Mouse (Mus musculus): Measurements from ENCODE around the gene Cxcl1. TPM values are rescaled to one million over a fixed set of nuclear protein-coding genes. Genes with fewer than 3 reads are reported as not detected.
A peak's percentile ranks its signal among the peaks of the same experiment; 100 is the strongest.
"Not testable (repeated sequence)": the region's sequence is repeated elsewhere in the genome, so short reads cannot be mapped to it uniquely, and the experiment has no call there.

The Cxcl1 gene
- total RNA-seq (2014; fragmentation: Nextera tagmentation) (not detected in 2 replicates), total RNA-seq (2017) (0.36 and 2.2 TPM in 2 replicates)

DNA sequence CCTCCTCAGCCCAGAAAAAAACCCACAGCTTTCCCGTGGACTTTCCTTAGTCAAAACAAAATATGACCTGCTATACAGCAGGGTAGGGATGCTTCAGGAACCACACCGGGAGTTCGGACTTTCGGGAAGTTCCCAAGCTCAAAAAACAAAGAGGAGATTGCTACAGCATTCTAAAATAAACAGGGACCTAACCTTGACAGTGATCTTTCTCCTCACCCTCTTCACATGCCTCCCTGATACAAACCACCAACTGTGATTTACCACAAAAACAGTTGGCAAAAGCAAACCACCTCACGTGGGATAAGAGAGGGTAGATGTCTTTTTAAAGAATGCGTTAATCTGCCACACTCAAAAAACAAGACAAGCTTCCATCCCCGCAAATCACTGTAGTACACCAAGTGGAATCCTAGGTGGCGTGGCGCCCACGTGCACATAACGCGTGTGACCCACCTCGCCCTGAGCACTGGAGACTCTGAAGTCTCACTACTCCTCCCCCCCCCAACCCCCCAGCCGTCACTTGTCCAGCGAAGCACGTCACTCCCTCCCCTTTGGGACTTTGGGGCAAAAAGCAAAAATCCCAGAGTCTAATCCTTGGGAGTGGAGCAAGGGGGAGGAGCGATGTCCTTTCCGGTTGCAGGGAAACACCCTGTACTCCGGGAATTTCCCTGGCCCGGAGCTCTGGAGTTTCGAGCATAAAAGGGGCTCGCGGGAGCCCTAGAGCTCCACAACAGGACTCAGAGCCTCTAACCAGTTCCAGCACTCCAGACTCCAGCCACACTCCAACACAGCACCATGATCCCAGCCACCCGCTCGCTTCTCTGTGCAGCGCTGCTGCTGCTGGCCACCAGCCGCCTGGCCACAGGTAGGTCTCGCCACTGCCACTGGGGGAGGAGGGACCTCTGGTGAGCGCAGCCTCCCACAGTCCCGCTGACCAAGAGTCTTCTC lies at the start of gene Cxcl1:
Gene Cxcl1 (plus strand): TSS at position 723 of the 945 bp plus-strand sequence.
- ATAC-seq (replicated peaks; ENCODE audit: poor library complexity, severe bottlenecking) = peak; percentile 46

- no peak for ATAC-seq (replicated peaks; ENCODE audit: poor library complexity, severe bottlenecking)
Measured at GRCm38 (mm10) chr5:90843891-90844290, 47.1 kb upstream of the Cxcl1 start.

DNA sequence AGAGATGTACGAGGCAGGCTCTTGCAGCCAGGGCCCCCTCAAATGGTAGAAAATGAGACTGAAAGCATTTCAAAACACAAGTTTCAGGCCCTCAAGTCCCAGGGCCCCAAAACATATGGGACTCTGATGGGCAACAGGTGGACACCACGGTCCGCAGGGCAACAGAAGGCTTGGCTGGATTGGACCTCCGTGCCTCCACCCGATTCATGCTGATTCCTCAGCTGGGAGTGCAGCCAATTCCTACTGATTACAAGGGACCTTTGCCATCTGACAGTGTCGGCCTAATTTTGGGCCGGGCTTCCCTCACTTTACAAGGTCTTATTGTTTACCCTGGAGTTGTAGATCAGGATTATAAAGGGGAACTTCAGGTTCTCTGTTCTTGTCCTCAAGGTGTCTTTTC lies 40.9 kb upstream of the Cxcl1 start:
- ATAC-seq (replicated peaks; ENCODE audit: poor library complexity, severe bottlenecking) = not testable (repeated sequence)

DNA sequence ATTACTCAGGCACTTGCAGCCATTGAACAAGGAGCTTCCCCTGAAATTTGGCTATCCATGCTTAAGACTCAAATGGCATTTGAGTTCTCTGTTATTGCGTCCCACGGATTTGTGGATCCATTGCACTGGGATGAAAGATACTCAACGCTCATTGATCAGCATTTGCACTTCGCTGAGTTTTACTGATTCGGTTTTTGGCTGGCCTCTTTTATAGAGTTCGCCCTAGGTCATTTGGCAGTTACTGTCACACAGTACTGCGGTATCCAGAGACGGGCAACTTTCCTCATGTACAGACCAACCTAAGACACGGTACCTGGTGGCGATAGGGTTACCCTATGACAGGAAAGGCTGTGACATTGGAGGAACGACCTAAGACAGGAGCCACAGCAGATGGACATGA lies 39.6 kb upstream of the Cxcl1 start:
- ATAC-seq (replicated peaks; ENCODE audit: poor library complexity, severe bottlenecking) = not testable (repeated sequence)

GRCm38 (mm10) chr5:90853206-90853605 lies 37.8 kb upstream of the Cxcl1 start:
- ATAC-seq (replicated peaks; ENCODE audit: poor library complexity, severe bottlenecking) = peak; percentile 80

DNA sequence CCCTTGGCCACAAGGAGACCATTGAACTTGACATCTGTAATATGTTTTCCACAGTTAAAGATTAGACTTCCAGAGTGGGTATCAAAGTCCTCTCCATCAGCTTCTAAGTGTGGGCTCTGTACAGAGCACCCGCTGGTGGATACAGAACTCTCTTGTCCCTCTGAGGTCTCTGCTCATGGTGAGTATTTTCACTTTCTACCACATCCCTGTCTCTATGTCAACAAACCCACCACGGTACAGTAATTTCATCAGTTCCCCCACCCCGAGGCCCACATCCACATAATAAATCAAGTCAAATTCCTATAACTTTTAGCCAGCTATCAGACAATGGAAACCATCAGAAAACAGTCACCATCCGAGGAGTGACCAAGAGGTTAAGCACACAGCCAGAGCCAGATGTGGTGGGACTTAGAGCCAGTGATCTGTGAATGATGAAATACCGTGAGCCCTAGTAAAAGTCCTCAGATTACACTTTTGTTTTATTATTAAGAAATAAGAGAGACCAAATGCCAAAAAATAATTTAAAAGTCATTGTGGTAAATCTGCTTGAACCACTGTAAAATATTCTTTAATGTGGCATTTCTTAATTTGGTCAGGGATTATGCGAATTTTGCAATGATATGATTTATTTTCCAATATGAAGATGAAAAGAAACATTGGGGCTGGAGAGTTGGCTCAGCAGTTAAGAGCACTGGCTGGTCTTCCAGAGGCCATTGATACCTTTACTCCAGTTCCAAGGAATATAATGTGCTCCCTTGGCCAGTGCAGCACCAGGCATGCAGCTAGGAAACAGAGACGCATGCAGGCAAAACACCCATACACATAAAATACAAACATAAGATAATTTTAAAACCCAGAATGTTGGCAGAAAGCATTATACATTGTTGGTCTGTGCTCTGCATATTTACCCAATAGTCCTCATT lies 35.5 kb upstream of the Cxcl1 start:
- ATAC-seq (replicated peaks; ENCODE audit: poor library complexity, severe bottlenecking) = peak; percentile 17; the same call in 1 of the 2 replicates

DNA sequence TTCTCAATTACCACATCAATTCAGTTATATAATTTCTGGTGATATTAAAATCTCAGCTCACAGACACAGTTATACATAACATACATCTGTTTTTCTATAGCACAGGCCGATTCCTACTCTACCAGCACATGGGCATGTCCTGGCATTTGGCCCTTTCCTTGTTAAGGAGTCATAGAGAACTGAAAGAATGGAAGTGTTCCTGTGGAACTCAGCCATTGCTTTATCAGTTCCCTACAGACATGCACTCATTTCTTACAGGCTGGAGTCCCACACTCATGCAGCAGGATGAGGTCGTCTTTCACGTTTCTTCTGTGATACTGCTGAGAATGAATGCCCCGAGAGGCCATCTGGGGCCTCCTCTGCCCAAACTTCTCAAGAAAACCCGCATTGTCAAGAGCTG lies 33.6 kb upstream of the Cxcl1 start:
- no peak for ATAC-seq (replicated peaks; ENCODE audit: poor library complexity, severe bottlenecking)

GRCm38 (mm10) chr5:90858429-90858828 lies 32.6 kb upstream of the Cxcl1 start:
- ATAC-seq (replicated peaks; ENCODE audit: poor library complexity, severe bottlenecking) = no peak

GRCm38 (mm10) chr5:90859031-90859430 lies 32.0 kb upstream of the Cxcl1 start:
- no peak for ATAC-seq (replicated peaks; ENCODE audit: poor library complexity, severe bottlenecking)

DNA sequence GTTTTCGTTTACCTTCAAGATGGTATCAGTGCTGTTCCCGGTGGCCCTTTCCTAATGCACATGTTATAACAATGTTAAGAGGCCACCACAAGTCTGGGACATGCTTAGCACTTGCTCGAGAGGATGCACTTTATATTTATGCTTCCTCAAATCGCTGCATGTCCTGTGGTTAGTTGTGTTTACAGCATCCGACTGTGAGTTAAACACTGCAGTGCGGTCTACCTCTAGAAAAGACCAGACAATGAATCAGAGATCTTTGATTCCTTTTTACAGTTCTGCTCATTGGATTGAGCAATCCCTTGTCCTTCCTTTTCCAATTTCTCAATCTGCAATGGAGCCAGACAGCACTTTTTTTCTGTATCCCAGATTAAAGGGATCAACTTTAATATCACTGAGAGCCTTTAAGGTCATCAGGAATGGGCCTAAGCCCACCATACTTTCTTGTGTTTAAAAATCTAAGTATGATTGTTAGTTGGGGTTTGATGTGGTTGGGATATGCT lies 29.1 kb upstream of the Cxcl1 start:
- peak; percentile 78 for ATAC-seq (replicated peaks; ENCODE audit: poor library complexity, severe bottlenecking)

DNA sequence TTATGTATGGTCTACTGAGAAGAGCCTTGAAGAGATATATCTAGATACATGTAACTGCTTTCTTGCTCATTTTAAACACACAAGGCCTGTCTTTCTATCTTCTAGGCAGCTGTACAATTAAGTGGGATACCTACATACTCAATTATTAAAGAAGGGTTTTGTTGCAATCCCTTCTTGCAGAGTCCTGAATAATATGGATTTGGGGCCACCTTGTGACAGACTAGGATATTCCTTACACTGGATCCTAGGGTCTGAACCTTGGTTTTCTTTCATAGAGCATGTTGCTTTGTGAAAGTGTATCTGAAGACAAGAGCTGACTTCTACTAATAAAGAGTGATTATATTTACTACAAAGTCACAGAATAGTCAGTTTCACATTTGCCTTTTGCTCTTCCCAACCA lies 24.3 kb upstream of the Cxcl1 start:
- ATAC-seq (replicated peaks; ENCODE audit: poor library complexity, severe bottlenecking) = no peak

GRCm38 (mm10) chr5:90872377-90872776 lies 18.7 kb upstream of the Cxcl1 start:
- ATAC-seq (replicated peaks; ENCODE audit: poor library complexity, severe bottlenecking) = no peak

GRCm38 (mm10) chr5:90876045-90876444 lies 15.0 kb upstream of the Cxcl1 start:
- ATAC-seq (replicated peaks; ENCODE audit: poor library complexity, severe bottlenecking) = no peak

GRCm38 (mm10) chr5:90876471-90877172 lies 14.4 kb upstream of the Cxcl1 start:
- 0 out of 2 replicates have a peak, but pooled peaks have one; percentile 28 for ATAC-seq (replicated peaks; ENCODE audit: poor library complexity, severe bottlenecking)

GRCm38 (mm10) chr5:90877173-90877512 lies 13.9 kb upstream of the Cxcl1 start:
- no peak for ATAC-seq (replicated peaks; ENCODE audit: poor library complexity, severe bottlenecking)

- ATAC-seq (replicated peaks; ENCODE audit: poor library complexity, severe bottlenecking) = no peak
Measured at GRCm38 (mm10) chr5:90879307-90880014, 11.6 kb upstream of the Cxcl1 start.

- no peak for ATAC-seq (replicated peaks; ENCODE audit: poor library complexity, severe bottlenecking)
Measured at GRCm38 (mm10) chr5:90880335-90880850, 10.6 kb upstream of the Cxcl1 start.

DNA sequence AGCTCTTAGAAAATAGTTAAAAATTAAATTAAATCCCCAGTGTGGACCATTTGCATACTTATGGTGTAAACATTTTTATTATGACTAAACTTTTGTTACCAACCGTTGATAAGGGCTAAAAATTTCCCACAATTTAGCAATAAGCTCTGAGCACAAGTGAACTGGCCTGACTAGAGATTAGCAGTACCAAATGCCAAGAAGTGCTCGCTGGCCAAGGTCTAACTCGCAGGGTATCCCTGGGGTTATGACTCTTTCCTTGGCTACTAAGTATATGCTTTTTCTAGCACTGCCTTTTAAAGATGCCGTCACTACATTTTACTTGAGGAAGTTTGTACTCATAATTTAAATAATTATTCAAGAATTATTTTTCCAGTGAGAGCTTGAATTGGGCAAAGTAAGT lies 10.0 kb upstream of the Cxcl1 start:
- no peak for ATAC-seq (replicated peaks; ENCODE audit: poor library complexity, severe bottlenecking)

- peak; percentile 96 for ATAC-seq (replicated peaks; ENCODE audit: poor library complexity, severe bottlenecking)
Measured at GRCm38 (mm10) chr5:90881682-90882081, 9.4 kb upstream of the Cxcl1 start.
